Mouse (Mus musculus): ENCODE results near the gene Gm8797. TPM values are rescaled to one million over a fixed set of nuclear protein-coding genes. Genes with fewer than 3 reads are reported as not detected.

The Gm8797 gene
- polyA plus RNA-seq (2012; rRNA removed; ENCODE audit: low replicate concordance): 3.5 and 4.0 TPM in 2 replicates

GRCm38 (mm10) chr3:5750506-5750905, at the start of gene Gm8797:
Gm8797 (plus strand) TSS chr3:5750806.

All from subcutaneous adipose tissue, adult 2 months (tissue).